Mouse (Mus musculus) liver, postnatal 0 days (tissue): ENCODE results near the gene Muc2.

Source experiments
- CTCF ChIP-seq: sonication (generic); IDR thresholded peaks from 2 replicates; pipeline ENCODE4 v1.5.1; 2016; ENCODE audit warnings: antibody characterized with exemption, low read depth
- EP300 ChIP-seq: IDR thresholded peaks from 2 replicates; pipeline ENCODE4 v1.6.1; 2016; ENCODE audit warnings: antibody characterized with exemption, low read depth, mild to moderate bottlenecking

- TF ChIP-seq CTCF (no peak), EP300 (no peak)
Observed at GRCm38 (mm10) chr7:141803206-141803605, 113.1 kb downstream of the Muc2 start.
